Mouse (Mus musculus) liver, adult 10 weeks (tissue): ENCODE measurements around the gene Olfr609. TPM values are rescaled to one million over a fixed set of nuclear protein-coding genes. Genes with fewer than 3 reads are reported as not detected.

ENCODE experiments used
- polyA plus RNA-seq: library from polyadenylated mRNA; stranded (reverse); fragments of 350-450 nt; fragmentation: Illumina TruSeq; extraction: RNeasy Lipid Tissue Mini Kit (QIAGEN cat#74804); gene quantifications from one replicate; pipeline ENCODE4 v1.2.3, GENCODE M21; 2014; ENCODE audit warnings: low read depth, low replicate concordance

Olfr609 gene
- polyA plus RNA-seq: not detected

GRCm38 (mm10) chr7:103497962-103498361, at the start of gene Olfr609:
Gene Olfr609 (minus strand): TSS chr7:103498062.

GRCm38 (mm10) chr7:103542617-103543016, 44.8 kb upstream of the Olfr609 start, which contains the start of gene Olfr612:
Gene Olfr612 (minus strand): TSS chr7:103542717.

GRCm38 (mm10) chr7:103520746-103521145, 22.9 kb upstream of the Olfr609 start, which contains the start of gene Olfr611:
Gene Olfr611 (minus strand): TSS chr7:103520846.

GRCm38 (mm10) chr7:103512022-103512421, 14.2 kb upstream of the Olfr609 start, which contains the start of gene Olfr610:
Gene Olfr610 (minus strand): TSS chr7:103512122.

GRCm38 (mm10) chr7:103469577-103469976, 28.3 kb downstream of the Olfr609 start, which contains the start of gene Olfr608:
Gene Olfr608 (plus strand): TSS chr7:103469877.

GRCm38 (mm10) chr7:103448746-103449145, 49.1 kb downstream of the Olfr609 start, which contains the start of gene Olfr606:
Gene Olfr606 (plus strand): TSS chr7:103449046.

GRCm38 (mm10) chr7:103445339-103445738, 52.5 kb downstream of the Olfr609 start, which contains the start of gene Olfr605:
Gene Olfr605 (minus strand): TSS chr7:103445439.

Other genes starting within 250 kb of the Olfr609 start
- gene Usp17ld, start 245.6 kb downstream of the Olfr609 start, polyA plus RNA-seq: not detected
- gene Olfr596, start 192.4 kb downstream of the Olfr609 start, polyA plus RNA-seq: not detected
- not detected for gene Olfr597, start 181.7 kb downstream of the Olfr609 start, polyA plus RNA-seq
- not detected for gene Olfr598, start 174.5 kb downstream of the Olfr609 start, polyA plus RNA-seq
- not detected for gene Olfr599, start 162.1 kb downstream of the Olfr609 start, polyA plus RNA-seq
- gene Olfr600, start 148.4 kb downstream of the Olfr609 start, polyA plus RNA-seq: not detected
- not detected for gene Olfr601, start 135.4 kb downstream of the Olfr609 start, polyA plus RNA-seq
- gene Olfr603, start 111.9 kb downstream of the Olfr609 start, polyA plus RNA-seq: not detected
- not detected for gene Usp17lc, start 83.0 kb downstream of the Olfr609 start, polyA plus RNA-seq
- gene Olfr605, start 52.6 kb downstream of the Olfr609 start, polyA plus RNA-seq: not detected
- gene Olfr606, start 49.0 kb downstream of the Olfr609 start, polyA plus RNA-seq: not detected
- not detected for gene Olfr607, start 33.9 kb downstream of the Olfr609 start, polyA plus RNA-seq
- gene Olfr608, start 28.2 kb downstream of the Olfr609 start, polyA plus RNA-seq: not detected
- not detected for gene Olfr610, start 14.1 kb upstream of the Olfr609 start, polyA plus RNA-seq
- gene Olfr611, start 22.8 kb upstream of the Olfr609 start, polyA plus RNA-seq: not detected
- gene Olfr612, start 44.7 kb upstream of the Olfr609 start, polyA plus RNA-seq: not detected
- gene Olfr613, start 50.0 kb upstream of the Olfr609 start, polyA plus RNA-seq: not detected
- gene Olfr615, start 58.0 kb upstream of the Olfr609 start, polyA plus RNA-seq: not detected
- not detected for gene Olfr616, start 71.1 kb upstream of the Olfr609 start, polyA plus RNA-seq
- not detected for gene Olfr617, start 75.0 kb upstream of the Olfr609 start, polyA plus RNA-seq
- not detected for gene Olfr618, start 92.0 kb upstream of the Olfr609 start, polyA plus RNA-seq
- not detected for gene Olfr619, start 102.5 kb upstream of the Olfr609 start, polyA plus RNA-seq
- gene Olfr620, start 114.5 kb upstream of the Olfr609 start, polyA plus RNA-seq: not detected
- gene Olfr622, start 144.6 kb upstream of the Olfr609 start, polyA plus RNA-seq: not detected
- not detected for gene Olfr623, start 165.6 kb upstream of the Olfr609 start, polyA plus RNA-seq
- gene Olfr624, start 173.1 kb upstream of the Olfr609 start, polyA plus RNA-seq: 0.13 TPM
- gene Olfr625-ps1, start 184.7 kb upstream of the Olfr609 start, polyA plus RNA-seq: not detected
- not detected for gene Olfr243, start 216.6 kb upstream of the Olfr609 start, polyA plus RNA-seq
- gene Olfr628, start 232.3 kb upstream of the Olfr609 start, polyA plus RNA-seq: not detected
- not detected for gene Olfr629, start 246.9 kb upstream of the Olfr609 start, polyA plus RNA-seq